Mouse (Mus musculus): ENCODE results near the gene Fgd1. TPM values are rescaled to one million over a fixed set of nuclear protein-coding genes. Genes with fewer than 3 reads are reported as not detected.

Fgd1 gene
- polyA plus RNA-seq, 1 experiment from 2014 or later: 17.0 TPM

- H3K4me3 ChIP-seq: peak overlapping the region; percentile 27
- peak; percentile 48 for DNase-seq (ENCODE audit: low spot score)
- no peaks in the 10 kb centered on the region for H3K9me3 ChIP-seq (replicated peaks)
- H3K27ac ChIP-seq: peak overlapping the region; percentile 81
- peaks cover 41% of the 10 kb centered on the region for H3K36me3 ChIP-seq
- peaks cover 76% of the 10 kb centered on the region for H3K27me3 ChIP-seq (ENCODE audit: low read depth, poor library complexity, severe bottlenecking)
- 54% methylated on average over 5 of the region's 6 CpGs for WGBS
- peaks cover 40% of the 10 kb centered on the region for H3K4me1 ChIP-seq
Observed at GRCm38 (mm10) chrX:151054489-151054888, 8.5 kb downstream of the Fgd1 start.

- H3K4me1 ChIP-seq: peaks cover 31% of the 10 kb centered on the region
- WGBS: 17% methylated on average over 1 of the region's 1 CpGs
- no peak overlapping the region for H3K4me3 ChIP-seq
- H3K9me3 ChIP-seq (replicated peaks): no peaks in the 10 kb centered on the region
- peak; percentile 37 for DNase-seq (ENCODE audit: low spot score)
- H3K36me3 ChIP-seq: peaks cover 43% of the 10 kb centered on the region
- peak overlapping the region; percentile 81 for H3K27ac ChIP-seq
- H3K27me3 ChIP-seq (ENCODE audit: low read depth, poor library complexity, severe bottlenecking): peaks cover 76% of the 10 kb centered on the region
Observed at GRCm38 (mm10) chrX:151055559-151055958, 9.6 kb downstream of the Fgd1 start.

- Histone ChIP-seq H3K4me1 (peaks cover 14% of the 10 kb centered on the region), H3K36me3 (peaks cover 33% of the 10 kb centered on the region), H3K9me3 (replicated peaks) (no peaks in the 10 kb centered on the region), H3K27me3 (ENCODE audit: low read depth, poor library complexity, severe bottlenecking) (peaks cover 66% of the 10 kb centered on the region), H3K4me3 (no peak overlapping the region), H3K27ac (no peak overlapping the region)
- WGBS: 100% methylated on average over 1 of the region's 1 CpGs
- DNase-seq (ENCODE audit: low spot score): no peak
Observed at GRCm38 (mm10) chrX:151059346-151059745, 13.4 kb downstream of the Fgd1 start.

GRCm38 (mm10) chrX:151061615-151062299 lies 15.8 kb downstream of the Fgd1 start:
- no peak overlapping the region for H3K27ac ChIP-seq
- H3K9me3 ChIP-seq (replicated peaks): no peaks in the 10 kb centered on the region
- no peak for DNase-seq (ENCODE audit: low spot score)
- peaks cover 38% of the 10 kb centered on the region for H3K36me3 ChIP-seq
- peaks cover 66% of the 10 kb centered on the region for H3K27me3 ChIP-seq (ENCODE audit: low read depth, poor library complexity, severe bottlenecking)
- WGBS: 53% methylated on average over 3 of the region's 3 CpGs
- no peaks in the 10 kb centered on the region for H3K4me1 ChIP-seq
- H3K4me3 ChIP-seq: no peak overlapping the region

- no peaks in the 10 kb centered on the region for H3K4me1 ChIP-seq
- H3K9me3 ChIP-seq (replicated peaks): no peaks in the 10 kb centered on the region
- no peak overlapping the region for H3K4me3 ChIP-seq
- WGBS: 92% methylated on average over 7 of the region's 7 CpGs
- peaks cover 77% of the 10 kb centered on the region for H3K27me3 ChIP-seq (ENCODE audit: low read depth, poor library complexity, severe bottlenecking)
- H3K36me3 ChIP-seq: peaks cover 59% of the 10 kb centered on the region
- H3K27ac ChIP-seq: no peak overlapping the region
- no peak for DNase-seq (ENCODE audit: low spot score)
Observed at GRCm38 (mm10) chrX:151066071-151066666, 20.2 kb downstream of the Fgd1 start.

GRCm38 (mm10) chrX:151067876-151068275 lies 21.9 kb downstream of the Fgd1 start:
- H3K27ac ChIP-seq: no peak overlapping the region
- H3K36me3 ChIP-seq: peaks cover 72% of the 10 kb centered on the region
- no peaks in the 10 kb centered on the region for H3K9me3 ChIP-seq (replicated peaks)
- no peak overlapping the region for H3K4me3 ChIP-seq
- peaks cover 73% of the 10 kb centered on the region for H3K27me3 ChIP-seq (ENCODE audit: low read depth, poor library complexity, severe bottlenecking)
- H3K4me1 ChIP-seq: no peaks in the 10 kb centered on the region
- WGBS: 93% methylated on average over 5 of the region's 5 CpGs
- no peak for DNase-seq (ENCODE audit: low spot score)

GRCm38 (mm10) chrX:151076007-151076406 lies 30.1 kb downstream of the Fgd1 start:
- peaks cover 89% of the 10 kb centered on the region for H3K36me3 ChIP-seq
- WGBS: 93% methylated on average over 5 of the region's 5 CpGs
- H3K9me3 ChIP-seq (replicated peaks): no peaks in the 10 kb centered on the region
- DNase-seq (ENCODE audit: low spot score): no peak
- no peak overlapping the region for H3K4me3 ChIP-seq
- peaks cover 77% of the 10 kb centered on the region for H3K27me3 ChIP-seq (ENCODE audit: low read depth, poor library complexity, severe bottlenecking)
- H3K27ac ChIP-seq: no peak overlapping the region
- no peaks in the 10 kb centered on the region for H3K4me1 ChIP-seq

GRCm38 (mm10) chrX:151076941-151077485 lies 31.1 kb downstream of the Fgd1 start:
- H3K27ac ChIP-seq: no peak overlapping the region
- no peak overlapping the region for H3K4me3 ChIP-seq
- WGBS: 84% methylated on average over 4 of the region's 4 CpGs
- peaks cover 89% of the 10 kb centered on the region for H3K36me3 ChIP-seq
- no peaks in the 10 kb centered on the region for H3K9me3 ChIP-seq (replicated peaks)
- peaks cover 77% of the 10 kb centered on the region for H3K27me3 ChIP-seq (ENCODE audit: low read depth, poor library complexity, severe bottlenecking)
- H3K4me1 ChIP-seq: no peaks in the 10 kb centered on the region
- no peak for DNase-seq (ENCODE audit: low spot score)

- Histone ChIP-seq H3K27me3 (ENCODE audit: low read depth, poor library complexity, severe bottlenecking) (peaks cover 85% of the 10 kb centered on the region), H3K36me3 (peaks cover 93% of the 10 kb centered on the region), H3K27ac (no peak overlapping the region), H3K4me1 (no peaks in the 10 kb centered on the region), H3K4me3 (no peak overlapping the region), H3K9me3 (replicated peaks) (no peaks in the 10 kb centered on the region)
- 96% methylated on average over 2 of the region's 2 CpGs for WGBS
- DNase-seq (ENCODE audit: low spot score): no peak
Observed at GRCm38 (mm10) chrX:151085599-151085998, 39.6 kb downstream of the Fgd1 start.

- peaks cover 93% of the 10 kb centered on the region for H3K36me3 ChIP-seq
Observed at GRCm38 (mm10) chrX:151087418-151087817, 41.5 kb downstream of the Fgd1 start.

GRCm38 (mm10) chrX:151096171-151097058 lies 50.5 kb downstream of the Fgd1 start, which contains the start of gene Tsr2:
Tsr2 (minus strand) TSS chrX:151096543.
- Histone ChIP-seq H3K27me3 (ENCODE audit: low read depth, poor library complexity, severe bottlenecking) (peaks cover 46% of the 10 kb centered on the region), H3K9me3 (replicated peaks) (no peaks in the 10 kb centered on the region), H3K36me3 (peaks cover 8% of the 10 kb centered on the region), H3K27ac (peak within 1 kb of the TSS; percentile 84), H3K4me1 (no peaks in the 10 kb centered on the region), H3K4me3 (peak within 1 kb of the TSS; percentile 69)
- DNase-seq (ENCODE audit: low spot score): peak; percentile 69
- 24% methylated on average over 35 of the region's 35 CpGs for WGBS

More at GRCm38 (mm10) chrX:151087418-151087817, 41.5 kb downstream of the Fgd1 start:
- DNase-seq (ENCODE audit: low spot score): no peak
- H3K27ac ChIP-seq: no peak overlapping the region
- H3K27me3 ChIP-seq (ENCODE audit: low read depth, poor library complexity, severe bottlenecking): peaks cover 89% of the 10 kb centered on the region
- no peak overlapping the region for H3K4me3 ChIP-seq
- no peaks in the 10 kb centered on the region for H3K9me3 ChIP-seq (replicated peaks)
- WGBS: 81% methylated on average over 1 of the region's 1 CpGs
- no peaks in the 10 kb centered on the region for H3K4me1 ChIP-seq

GRCm38 (mm10) chrX:151107301-151108067 lies 61.5 kb downstream of the Fgd1 start:
- Histone ChIP-seq H3K27ac (no peak overlapping the region), H3K4me3 (no peak overlapping the region), H3K36me3 (no peaks in the 10 kb centered on the region), H3K4me1 (no peaks in the 10 kb centered on the region), H3K9me3 (replicated peaks) (no peaks in the 10 kb centered on the region), H3K27me3 (ENCODE audit: low read depth, poor library complexity, severe bottlenecking) (peaks cover 52% of the 10 kb centered on the region)
- 75% methylated on average over 7 of the region's 7 CpGs for WGBS
- no peak for DNase-seq (ENCODE audit: low spot score)

Measured in limb, embryonic 10.5 days (tissue).